Mouse (Mus musculus): ENCODE results near the gene Nudt21.

The Nudt21 gene

DNA sequence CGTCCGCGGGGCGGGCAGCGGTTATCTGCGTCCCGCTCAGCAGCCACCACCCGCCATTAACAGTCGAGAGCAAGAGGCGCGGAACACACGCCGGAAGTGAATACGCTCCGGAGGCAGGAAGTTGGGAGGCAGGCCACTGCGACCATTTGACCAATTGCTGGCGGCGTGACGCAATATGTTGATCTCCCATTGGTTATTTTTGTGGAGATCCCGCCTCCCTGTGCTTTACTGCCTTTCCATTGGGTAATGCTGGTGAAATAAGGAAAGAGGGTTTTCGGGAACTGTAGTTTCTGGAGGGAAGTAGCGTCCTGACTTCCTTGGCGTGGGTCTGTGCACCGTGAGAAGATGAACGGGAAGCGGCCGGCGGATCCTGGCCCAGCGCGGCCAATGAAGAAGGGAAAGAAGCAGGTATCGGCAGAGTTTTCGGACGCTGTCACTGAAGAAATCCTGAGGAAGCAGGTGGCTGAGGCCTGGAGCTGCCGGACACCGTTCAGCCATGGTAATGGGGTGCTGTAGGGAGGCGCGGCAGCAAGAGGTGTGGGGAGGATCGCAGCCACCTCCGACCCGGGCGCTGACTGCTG is at the start of gene Nudt21, which contains the start of gene Ogfod1:
Gene Nudt21, minus strand, starts transcription at position 88 of the 581 bp plus-strand sequence.
Gene Ogfod1, plus strand, starts transcription at position 255 of the 581 bp plus-strand sequence.
- peak; percentile 95 for DNase-seq

DNA sequence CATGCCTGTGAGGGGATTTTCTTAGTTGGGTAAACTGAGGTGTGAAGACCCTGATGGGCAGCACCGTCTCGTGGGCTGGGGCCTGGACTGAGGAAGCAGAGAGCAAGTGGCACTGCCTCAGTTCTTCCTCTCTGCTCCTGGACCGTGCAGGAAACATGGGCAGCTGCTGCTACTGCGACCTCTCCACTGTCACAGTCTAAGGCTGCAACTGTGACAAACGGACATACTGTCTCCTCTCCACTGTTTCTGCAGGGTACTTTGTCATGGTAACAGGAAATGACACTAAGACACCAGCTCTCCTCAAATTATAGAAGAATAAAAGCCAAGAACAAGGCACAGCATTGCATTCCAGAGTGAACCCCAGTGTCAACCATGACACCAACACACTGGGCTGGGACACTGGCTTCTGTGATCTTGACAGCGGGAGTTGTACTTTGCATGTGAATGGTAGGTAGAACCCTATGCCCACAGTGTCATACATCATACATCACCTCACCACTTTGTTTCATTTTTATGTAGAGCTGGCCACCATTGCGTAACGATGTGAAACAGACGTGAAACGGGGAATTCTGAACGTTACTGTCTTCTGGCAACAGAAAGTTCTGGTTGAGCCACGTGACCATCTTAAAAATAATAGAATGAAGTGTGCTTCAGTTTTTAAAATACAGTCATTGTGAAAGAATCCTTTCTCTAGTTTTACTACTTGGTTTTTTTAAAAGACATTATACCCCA is 39.8 kb upstream of the Nudt21 start:
- DNase-seq, result no peak

DNA sequence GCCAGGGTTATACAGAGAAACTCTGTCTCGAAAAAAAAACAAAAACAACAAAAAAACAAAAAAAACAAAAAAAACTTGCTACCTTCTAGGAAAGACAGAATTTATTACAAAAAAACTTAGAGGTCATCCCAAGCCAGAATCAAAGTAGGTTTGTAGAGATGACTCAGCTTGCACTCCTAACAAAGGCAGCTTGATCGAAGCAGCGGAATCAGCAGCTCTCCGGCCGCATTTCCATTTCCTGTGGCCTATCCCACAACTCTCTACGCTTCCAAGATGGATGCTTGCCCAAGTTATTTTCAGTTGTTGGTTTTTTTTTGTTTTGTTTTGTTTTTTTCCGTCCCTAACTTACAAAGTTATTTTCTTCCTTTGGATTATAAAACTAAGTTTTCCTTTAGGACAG is 32.0 kb upstream of the Nudt21 start:
- no peak for DNase-seq

DNA sequence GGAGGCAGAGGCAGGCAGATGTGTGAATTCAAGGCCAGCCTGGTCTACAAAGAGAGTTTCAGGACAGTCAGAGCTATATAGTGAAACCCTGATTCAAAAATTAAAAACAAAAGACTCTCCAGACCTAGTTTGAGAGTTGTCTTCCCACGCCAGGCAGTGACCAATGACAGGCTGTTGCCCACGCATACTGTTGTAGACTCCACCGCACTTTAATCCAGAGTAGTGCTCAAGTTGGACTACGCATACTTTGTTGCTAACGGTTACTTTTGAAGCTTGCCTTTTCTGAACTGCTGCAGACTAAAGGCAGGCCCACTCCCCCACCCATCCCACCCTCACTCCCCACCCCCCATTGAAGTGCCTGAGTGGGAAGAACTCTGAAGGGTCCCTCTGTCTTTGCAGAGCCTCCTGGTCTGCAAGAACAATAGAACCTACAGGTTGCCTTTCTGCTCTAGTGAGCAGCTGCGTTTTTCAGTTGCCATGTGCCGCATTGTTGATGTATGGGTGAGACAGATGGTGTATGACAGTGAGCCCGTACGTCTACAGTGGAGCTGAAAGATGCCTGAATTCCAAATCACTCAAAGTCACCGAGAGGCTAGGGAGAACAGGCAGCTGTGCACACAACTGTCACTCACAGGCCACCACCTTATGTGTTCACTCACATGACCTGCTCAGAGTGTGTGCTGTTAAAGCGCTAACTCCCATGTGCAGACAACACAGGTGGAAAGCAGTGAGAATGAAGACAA is 29.5 kb upstream of the Nudt21 start:
- DNase-seq, result no peak

- DNase-seq, result peak; percentile 55
Measured at GRCm38 (mm10) chr8:94057157-94057854, 20.5 kb upstream of the Nudt21 start.

DNA sequence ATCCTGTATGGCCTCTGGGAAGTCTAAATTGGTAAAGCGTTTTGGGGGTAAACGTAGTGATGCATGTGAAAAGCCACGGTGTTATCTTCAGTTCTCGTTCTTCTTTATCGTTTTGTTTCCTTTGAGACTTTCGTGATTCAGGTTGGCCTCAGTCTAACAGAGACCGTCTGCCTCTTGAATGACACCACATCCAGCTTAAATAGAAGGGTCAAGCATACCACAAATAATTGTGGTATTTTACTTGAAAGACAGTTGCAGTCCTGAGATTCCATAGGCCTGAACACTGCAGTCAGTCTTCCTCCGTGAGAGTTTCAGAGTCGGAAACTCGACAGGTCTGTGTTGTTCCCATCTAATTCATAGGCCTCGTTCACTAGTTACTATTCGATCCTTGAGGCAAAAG is 15.9 kb upstream of the Nudt21 start:
- no peak for DNase-seq

GRCm38 (mm10) chr8:94047845-94048244 is 11.0 kb upstream of the Nudt21 start:
- DNase-seq, result no peak

GRCm38 (mm10) chr8:94037806-94038205 is 975 bp upstream of the Nudt21 start:
- peak; percentile 15 for DNase-seq

- peak; percentile 57 for DNase-seq
Measured at GRCm38 (mm10) chr8:94036541-94036940, 290 bp downstream of the Nudt21 start.

GRCm38 (mm10) chr8:94035200-94035599 is 1.6 kb downstream of the Nudt21 start:
- DNase-seq, result no peak

- no peak for DNase-seq
Measured at GRCm38 (mm10) chr8:94033601-94034000, 3.2 kb downstream of the Nudt21 start.

- DNase-seq, result no peak
Measured at GRCm38 (mm10) chr8:94029701-94030100, 7.1 kb downstream of the Nudt21 start.

DNA sequence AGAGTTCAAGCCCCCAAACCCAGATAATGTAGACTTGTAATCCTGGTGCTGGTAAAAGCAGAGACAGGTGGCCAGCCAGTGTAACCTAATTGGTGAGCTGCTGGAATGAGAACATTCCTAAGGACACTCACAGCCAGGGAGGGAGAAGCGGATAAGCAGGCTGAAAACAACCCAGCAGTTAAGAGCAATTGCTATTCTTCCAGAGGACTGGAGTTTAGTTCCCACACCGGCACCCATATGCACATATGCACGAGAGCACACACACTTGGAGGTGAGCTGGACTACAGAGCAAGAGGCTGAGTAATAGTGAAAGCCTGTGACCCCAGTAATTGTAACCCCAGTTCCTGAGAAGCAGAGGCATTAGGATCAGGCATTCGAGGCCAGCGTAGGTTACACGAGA is 12.9 kb downstream of the Nudt21 start:
- no peak for DNase-seq

DNA sequence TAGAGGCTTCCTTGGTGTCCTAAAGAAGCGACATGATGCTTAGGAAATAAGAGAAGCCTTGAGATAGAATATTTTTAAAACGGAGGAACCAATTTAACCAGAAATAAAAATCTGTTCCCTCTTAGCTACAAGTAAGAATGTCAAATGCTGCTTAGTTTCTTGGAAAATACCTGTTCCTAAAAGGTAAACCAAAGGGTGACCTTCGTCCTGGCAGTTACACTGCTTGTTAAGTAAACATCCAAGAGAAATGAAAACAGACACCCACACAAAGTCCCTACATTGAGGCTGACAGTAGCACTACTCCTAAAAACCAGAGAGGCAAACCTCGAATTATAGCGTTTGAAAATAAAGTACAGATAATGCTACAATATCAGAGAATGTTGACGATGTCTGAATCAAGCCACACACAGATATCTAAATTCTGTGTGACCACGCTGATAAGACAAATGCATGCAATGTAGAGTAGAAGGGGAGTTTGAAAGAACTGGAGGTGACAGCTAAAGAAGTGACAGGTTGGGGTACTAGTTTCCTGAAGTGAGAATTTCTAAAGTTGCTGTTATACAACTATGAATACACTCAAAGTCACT is 23.7 kb downstream of the Nudt21 start:
- no peak for DNase-seq

DNA sequence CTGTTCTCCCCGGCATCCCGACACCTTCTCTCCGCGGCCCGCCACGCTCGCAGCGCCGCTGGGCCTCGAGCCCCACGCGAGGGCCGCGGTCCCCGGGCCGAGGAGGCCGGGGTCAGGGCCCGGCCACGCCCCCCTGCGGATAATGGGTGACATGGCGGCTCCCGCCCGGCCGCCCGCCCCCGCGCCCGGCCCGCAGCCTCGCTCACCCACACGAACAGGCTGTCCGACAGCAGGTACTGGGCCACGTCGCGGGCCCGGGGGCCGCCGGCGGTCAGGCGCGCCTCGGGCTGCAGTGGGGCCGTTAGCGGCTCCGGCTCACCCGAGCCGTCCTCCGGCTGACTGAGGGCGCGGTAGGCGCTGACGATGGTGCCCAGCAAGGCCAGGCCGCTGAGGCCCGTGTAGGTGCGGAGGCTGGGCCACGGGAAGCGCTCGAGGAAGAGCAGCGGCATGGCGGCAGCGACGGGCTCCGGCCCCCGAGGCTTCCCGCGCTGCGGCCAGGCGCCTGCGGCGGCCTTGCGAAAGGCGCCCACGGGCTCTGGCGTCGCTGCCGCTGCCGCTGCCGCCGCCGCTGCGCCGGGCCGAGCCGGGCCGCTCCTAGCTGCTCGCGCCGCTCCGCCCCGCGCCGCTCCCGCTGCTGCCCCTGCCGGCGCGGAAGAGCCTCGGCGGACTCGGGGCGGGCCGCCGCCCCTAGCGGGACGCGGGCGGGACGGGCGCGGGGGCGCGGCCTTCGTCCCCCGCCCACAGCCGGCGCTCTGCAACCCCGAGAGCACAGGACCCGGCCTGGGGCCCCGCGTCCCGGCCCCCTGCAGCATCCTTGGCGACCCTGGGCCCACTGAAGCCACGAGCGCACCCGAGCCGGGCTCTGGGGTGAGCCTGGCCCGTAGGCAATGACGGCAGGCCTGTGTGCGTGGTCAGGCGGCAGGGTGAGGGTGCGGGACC is 24.5 kb downstream of the Nudt21 start, which contains the start of gene Amfr:
Gene Amfr, minus strand, starts transcription at position 830 of the 939 bp plus-strand sequence.
- peak; percentile 67 for DNase-seq

DNA sequence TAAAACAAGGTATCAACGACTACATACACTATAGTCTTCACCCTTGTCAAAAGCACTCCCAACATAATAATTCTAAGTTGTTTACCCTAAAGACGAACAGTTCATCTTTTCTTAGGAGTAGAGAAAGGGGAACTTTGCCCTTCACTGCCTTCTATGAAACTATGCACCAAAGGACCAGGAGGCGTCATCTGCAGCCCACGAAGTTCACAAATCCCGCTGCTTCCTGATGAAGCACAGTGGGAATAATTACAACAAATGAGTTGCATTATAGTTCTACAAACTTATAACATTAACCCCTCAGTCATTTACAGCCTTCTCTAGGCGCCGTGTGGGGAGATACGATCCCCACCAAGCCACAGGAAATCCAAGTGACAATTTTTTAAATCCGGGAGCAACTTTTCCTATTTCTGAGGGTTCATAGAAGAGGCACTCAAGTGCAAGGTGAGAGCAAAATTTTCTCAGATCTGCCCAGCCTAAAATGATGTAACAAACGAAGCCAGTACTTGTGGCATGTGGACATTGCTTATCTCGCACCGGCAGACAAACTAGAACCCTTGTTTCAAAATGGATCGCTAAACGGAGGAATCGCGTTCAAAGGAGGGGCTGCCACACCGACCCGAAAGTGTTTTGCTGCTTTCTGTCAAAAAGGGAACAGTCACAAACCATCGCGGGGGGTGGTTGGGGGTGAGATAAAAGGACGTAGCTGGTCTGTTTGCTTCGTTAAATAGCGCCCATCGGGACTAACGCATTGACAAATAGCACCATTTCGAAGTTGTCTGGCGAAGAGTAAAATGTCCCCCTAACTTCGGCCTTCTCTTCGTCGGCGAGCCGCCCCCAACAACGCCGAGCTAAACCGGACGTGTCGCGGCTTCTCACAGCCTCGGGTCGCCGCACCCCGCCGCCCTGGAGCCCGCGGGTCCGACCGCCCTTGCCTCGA is 25.5 kb downstream of the Nudt21 start:
- no peak for DNase-seq

GRCm38 (mm10) chr8:94010101-94010705 is 26.6 kb downstream of the Nudt21 start:
- DNase-seq, result no peak

- DNase-seq, result no peak
Measured at GRCm38 (mm10) chr8:94009243-94009845, 27.5 kb downstream of the Nudt21 start.

DNA sequence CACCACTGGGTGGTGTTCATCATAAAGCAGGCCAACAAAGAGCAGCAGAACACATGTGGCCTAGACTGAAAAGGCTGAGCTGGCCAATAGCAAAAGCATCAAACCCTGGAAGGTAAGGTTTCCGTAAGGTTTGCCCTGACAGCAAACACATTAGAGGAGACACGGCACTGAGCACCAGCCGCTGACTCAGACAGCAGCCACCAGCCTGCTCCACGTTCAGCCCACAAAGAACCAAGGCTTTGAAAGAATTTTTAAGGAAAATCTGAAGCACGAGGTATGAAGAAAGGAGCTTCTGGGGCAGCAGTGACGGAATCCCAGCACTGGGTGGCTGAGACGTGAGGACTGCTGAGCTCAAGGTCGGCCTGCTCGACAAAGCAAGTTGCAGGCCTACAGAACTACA is 32.7 kb downstream of the Nudt21 start:
- no peak for DNase-seq

DNA sequence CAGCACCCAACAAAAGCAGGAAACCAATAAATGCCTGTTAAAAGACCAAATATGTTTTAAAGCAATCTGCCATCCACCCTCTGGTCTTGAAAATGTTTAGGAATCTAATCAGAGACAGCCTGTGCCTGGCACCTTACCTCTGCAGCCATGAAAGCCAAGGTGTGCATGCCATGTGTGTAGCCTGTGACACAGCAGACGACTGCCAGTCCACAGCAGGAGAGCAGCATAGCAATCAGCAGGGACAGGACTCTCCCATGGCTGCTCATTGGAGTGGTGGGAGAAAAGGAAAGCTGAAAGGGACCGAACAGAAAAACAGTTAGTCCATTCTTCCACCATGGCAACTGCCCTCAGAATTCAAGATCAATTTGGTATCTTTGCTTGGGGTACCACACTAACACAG is 37.9 kb downstream of the Nudt21 start:
- no peak for DNase-seq

Measured in cerebellum, adult 8-10 months (tissue).